Mouse (Mus musculus): ENCODE measurements around the gene Polh. TPM values are rescaled to one million over a fixed set of nuclear protein-coding genes. Genes with fewer than 3 reads are reported as not detected.

Polh gene
- polyA plus RNA-seq, 1 experiment, result 4.2 TPM

DNA sequence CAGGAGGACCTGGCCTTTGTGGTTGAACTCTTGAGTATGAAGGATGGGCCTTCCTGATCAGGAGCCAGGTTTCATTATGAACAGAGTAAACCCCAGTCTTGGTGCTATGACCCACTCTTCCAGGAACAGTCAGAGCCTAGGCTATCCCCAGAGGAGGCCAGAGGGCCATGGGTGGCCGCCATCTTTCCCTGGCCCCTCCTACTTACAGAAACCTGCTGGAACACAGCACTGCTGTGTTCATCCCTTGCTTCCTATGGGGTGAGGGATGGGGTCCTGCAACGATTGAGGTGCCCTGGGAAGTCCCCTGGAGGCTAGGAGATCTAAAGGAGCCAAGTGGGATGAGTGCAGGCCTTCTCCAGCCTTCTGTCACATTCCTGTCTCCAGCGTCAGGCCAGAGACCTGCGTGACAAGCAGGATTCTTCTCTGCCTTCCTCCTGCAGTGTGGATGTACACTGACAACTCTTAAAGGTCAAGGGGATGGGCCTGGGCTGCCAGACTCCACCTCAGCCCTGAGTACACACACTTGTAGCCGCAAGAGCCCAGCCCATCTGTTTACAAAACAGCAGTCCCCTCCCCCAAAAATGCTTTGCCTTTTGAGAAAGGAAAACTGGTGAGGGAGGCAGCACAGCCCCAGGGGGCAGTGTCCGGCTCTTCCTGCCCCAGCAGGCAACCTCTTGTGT lies 74.5 kb downstream of the Polh start:
- Histone ChIP-seq H3K4me1 (ENCODE audit: control insufficient read depth, insufficient read depth, low read length) (peaks cover 16% of the 10 kb centered on the region), H3K4me3 (replicated peaks; ENCODE audit: extremely low read depth, low read depth, low read length) (no peak overlapping the region)
- WGBS, result 59% methylated on average over 6 of the region's 6 CpGs
- no peak for DNase-seq
- no peak for TF ChIP-seq POLR2A (IDR thresholded peaks at IDR 0.05; ENCODE audit: borderline replicate concordance, extremely low read depth, low read depth, low read length)
- no peak for TF ChIP-seq CTCF (IDR thresholded peaks at IDR 0.05; ENCODE audit: insufficient read depth, low read length)

DNA sequence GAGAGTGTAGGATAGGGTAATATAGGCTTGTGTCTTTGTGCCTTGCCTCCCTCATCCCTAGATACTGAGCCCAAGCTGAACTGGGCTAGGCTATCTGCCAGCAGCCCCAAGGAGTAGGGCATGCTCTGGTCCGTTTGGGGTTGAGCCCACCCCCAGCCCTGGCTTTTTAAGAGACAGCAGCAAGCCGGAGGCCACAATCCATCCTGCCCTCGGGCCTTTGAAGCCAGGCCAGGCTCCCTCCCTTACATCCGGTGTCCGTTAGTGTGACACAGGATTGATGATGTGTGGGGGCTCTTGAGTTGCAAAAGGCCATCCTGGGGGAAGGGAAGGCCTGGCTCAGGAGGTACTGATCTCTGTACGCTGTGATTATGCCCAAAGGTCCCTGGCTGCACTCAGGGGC lies 75.8 kb downstream of the Polh start:
- peak; percentile 37 for DNase-seq

GRCm38 (mm10) chr17:46123953-46124700 lies 78.3 kb downstream of the Polh start:
- Histone ChIP-seq H3K4me3 (replicated peaks; ENCODE audit: extremely low read depth, low read depth, low read length) (no peak overlapping the region), H3K4me1 (ENCODE audit: control insufficient read depth, insufficient read depth, low read length) (peaks cover 7% of the 10 kb centered on the region)
- 77% methylated on average over 12 of the region's 12 CpGs for WGBS
- DNase-seq, result no peak
- no peak for TF ChIP-seq CTCF (IDR thresholded peaks at IDR 0.05; ENCODE audit: insufficient read depth, low read length)
- TF ChIP-seq POLR2A (IDR thresholded peaks at IDR 0.05; ENCODE audit: borderline replicate concordance, extremely low read depth, low read depth, low read length), result no peak

More for the DNA sequence above, 75.8 kb downstream of the Polh start:
- Histone ChIP-seq H3K4me1 (ENCODE audit: control insufficient read depth, insufficient read depth, low read length) (peaks cover 16% of the 10 kb centered on the region), H3K4me3 (replicated peaks; ENCODE audit: extremely low read depth, low read depth, low read length) (no peak overlapping the region)
- TF ChIP-seq CTCF (IDR thresholded peaks at IDR 0.05; ENCODE audit: insufficient read depth, low read length) (no peak), POLR2A (IDR thresholded peaks at IDR 0.05; ENCODE audit: borderline replicate concordance, extremely low read depth, low read depth, low read length) (no peak)
- 44% methylated on average over 6 of the region's 6 CpGs for WGBS

- no peak for DNase-seq
- no peak for TF ChIP-seq CTCF (IDR thresholded peaks at IDR 0.05; ENCODE audit: insufficient read depth, low read length)
- no peak for TF ChIP-seq POLR2A (IDR thresholded peaks at IDR 0.05; ENCODE audit: borderline replicate concordance, extremely low read depth, low read depth, low read length)
- no peak overlapping the region for H3K4me3 ChIP-seq (replicated peaks; ENCODE audit: extremely low read depth, low read depth, low read length)
- peaks cover 7% of the 10 kb centered on the region for H3K4me1 ChIP-seq (ENCODE audit: control insufficient read depth, insufficient read depth, low read length)
- 91% methylated on average over 4 of the region's 4 CpGs for WGBS
These were observed 79.2 kb downstream of the Polh start for GRCm38 (mm10) chr17:46123285-46123684.

DNA sequence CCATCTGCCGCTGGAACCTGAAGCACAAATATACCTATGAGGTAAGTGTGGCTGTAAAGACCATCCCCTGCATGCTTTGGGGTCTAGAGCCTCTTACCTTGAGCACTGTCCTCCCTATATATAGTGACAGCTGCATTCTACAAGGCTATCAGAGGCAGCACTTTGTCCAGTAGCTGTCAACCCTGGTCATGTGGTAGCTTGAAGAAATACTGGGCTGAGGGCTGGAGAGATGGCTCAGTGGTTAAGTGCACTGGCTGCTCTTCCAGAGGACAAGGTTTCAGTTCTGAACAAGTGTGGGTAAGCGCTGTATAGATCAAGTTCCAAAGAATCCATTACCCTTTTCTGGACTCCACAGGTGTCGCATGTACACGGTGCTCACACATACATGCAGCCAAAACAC lies 79.7 kb downstream of the Polh start:
- peaks cover 7% of the 10 kb centered on the region for H3K4me1 ChIP-seq (ENCODE audit: control insufficient read depth, insufficient read depth, low read length)
- no peak overlapping the region for H3K4me3 ChIP-seq (replicated peaks; ENCODE audit: extremely low read depth, low read depth, low read length)
- no peak for DNase-seq
- 96% methylated on average over 4 of the region's 4 CpGs for WGBS
- TF ChIP-seq CTCF (IDR thresholded peaks at IDR 0.05; ENCODE audit: insufficient read depth, low read length) (no peak), POLR2A (IDR thresholded peaks at IDR 0.05; ENCODE audit: borderline replicate concordance, extremely low read depth, low read depth, low read length) (no peak)

Other genes with a start within 250 kb of the Polh start
- 1,228 and 1,453 TPM in 2 replicates for gene Vegfa, start 170.3 kb downstream of the Polh start, polyA plus RNA-seq (2012; rRNA removed)
- gene Mrps18a, start 91.7 kb downstream of the Polh start, polyA plus RNA-seq (2012; rRNA removed), result 41.3 and 44.9 TPM in 2 replicates
- gene Rsph9, start 58.4 kb downstream of the Polh start, polyA plus RNA-seq (2012; rRNA removed), result 26.0 and 28.1 TPM in 2 replicates
- gene Mad2l1bp, start 49.1 kb downstream of the Polh start, polyA plus RNA-seq (2012; rRNA removed), result 13.1 and 13.8 TPM in 2 replicates
- gene Gtpbp2, start 41.6 kb downstream of the Polh start, polyA plus RNA-seq (2012; rRNA removed), result 134 and 161 TPM in 2 replicates
- 15.2 and 19.6 TPM in 2 replicates for gene Xpo5, start 137 bp upstream of the Polh start, polyA plus RNA-seq (2012; rRNA removed)
- 35.9 and 39.5 TPM in 2 replicates for gene Polr1c, start 45.4 kb upstream of the Polh start, polyA plus RNA-seq (2012; rRNA removed)
- gene Yipf3, start 45.4 kb upstream of the Polh start, polyA plus RNA-seq (2012; rRNA removed), result 208 and 209 TPM in 2 replicates
- gene Lrrc73, start 50.9 kb upstream of the Polh start, polyA plus RNA-seq (2012; rRNA removed), result 6.8 TPM in 2 replicates
- gene Tjap1, start 80.4 kb upstream of the Polh start, polyA plus RNA-seq (2012; rRNA removed), result 45.2 TPM in 2 replicates
- gene Dlk2, start 94.8 kb upstream of the Polh start, polyA plus RNA-seq (2012; rRNA removed), result 0.54 and 3.1 TPM in 2 replicates
- gene Abcc10, start 125.7 kb upstream of the Polh start, polyA plus RNA-seq (2012; rRNA removed), result 13.1 and 15.1 TPM in 2 replicates
- gene Zfp318, start 181.1 kb upstream of the Polh start, polyA plus RNA-seq (2012; rRNA removed), result 11.2 and 12.5 TPM in 2 replicates
- 3.3 and 6.8 TPM in 2 replicates for gene Crip3, start 226.3 kb upstream of the Polh start, polyA plus RNA-seq (2012; rRNA removed)
- gene Slc22a7, start 235.8 kb upstream of the Polh start, polyA plus RNA-seq (2012; rRNA removed), result not detected in 2 replicates

Measured in lung, adult 2 months (tissue).